In the genomic region with DNA sequence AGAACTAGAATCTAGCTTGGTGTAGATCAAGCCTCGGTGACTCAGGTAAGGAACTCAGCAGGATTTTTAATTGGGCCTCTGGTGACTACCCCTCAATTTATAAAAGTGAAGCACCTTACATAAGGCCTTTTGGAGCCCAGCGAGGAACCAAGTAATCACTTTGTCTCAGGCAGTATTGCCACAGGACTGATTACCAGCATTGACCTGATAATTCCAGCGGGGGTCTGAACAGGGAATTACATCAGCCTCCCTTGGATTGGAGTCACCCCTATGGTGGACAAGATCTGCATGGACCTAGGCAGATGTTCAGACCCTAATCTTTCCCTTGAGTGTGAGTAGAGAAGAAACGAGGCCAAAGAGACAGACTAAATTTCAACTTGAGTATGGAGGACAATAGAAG, we compare ENCODE assay signal across 38 mouse cellular contexts. TPM values are rescaled to one million over a fixed set of nuclear protein-coding genes. Genes with fewer than 3 reads are reported as not detected.
"Had no signal": no experiment of that assay in that cellular context is flagged by ENCODE, and none has a peak within 500 bp of the region (broad histone marks: within the 10 kb centered on the region; RNA-seq: fewer than 3 reads in every experiment).

No protein-coding gene starts in this region.

- H3K4me1 ChIP-seq: limb, embryonic 10.5 days; limb, embryonic 12.5 days; limb, embryonic 13.5 days; limb, embryonic 15.5 days; liver, embryonic 12.5 days; liver, embryonic 13.5 days; liver, embryonic 15.5 days; lung, embryonic 15.5 days; megakaryocyte, embryonic 14.5 days; midbrain, embryonic 10.5 days; midbrain, embryonic 12.5 days; midbrain, embryonic 13.5 days; midbrain, embryonic 15.5 days had no signal

- H3K4me3 ChIP-seq: left cerebral cortex, adult 2 months; limb, embryonic 10.5 days; limb, embryonic 12.5 days; limb, embryonic 13.5 days; limb, embryonic 15.5 days; liver, embryonic 12.5 days; liver, embryonic 13.5 days; liver, embryonic 15.5 days; lung, embryonic 15.5 days; megakaryocyte, embryonic 14.5 days; midbrain, embryonic 10.5 days; midbrain, embryonic 12.5 days; midbrain, embryonic 13.5 days; midbrain, embryonic 15.5 days; myocyte had no signal

- H3K4me2 ChIP-seq: limb, embryonic 12.5 days; limb, embryonic 13.5 days; limb, embryonic 15.5 days; liver, embryonic 11.5 days; liver, embryonic 12.5 days; liver, embryonic 13.5 days; liver, embryonic 15.5 days; lung, embryonic 14.5 days; lung, embryonic 15.5 days; midbrain, embryonic 12.5 days; midbrain, embryonic 13.5 days; midbrain, embryonic 15.5 days had no signal

- H3K36me3 ChIP-seq: limb, embryonic 10.5 days; limb, embryonic 12.5 days; limb, embryonic 13.5 days; limb, embryonic 15.5 days; liver, embryonic 12.5 days; liver, embryonic 13.5 days; liver, embryonic 15.5 days; lung, embryonic 15.5 days; midbrain, embryonic 10.5 days; midbrain, embryonic 12.5 days; midbrain, embryonic 13.5 days; midbrain, embryonic 15.5 days had no signal

- H3K27me3 ChIP-seq: limb, embryonic 12.5 days; limb, embryonic 13.5 days; limb, embryonic 15.5 days; liver, embryonic 12.5 days; liver, embryonic 13.5 days; liver, embryonic 15.5 days; lung, embryonic 15.5 days; megakaryocyte, embryonic 14.5 days; midbrain, embryonic 13.5 days; midbrain, embryonic 15.5 days had no signal

- DNase-seq: left cerebral cortex, postnatal 4 days; liver; liver, embryonic 13.5 days; liver, postnatal 0 days; lung, adult 18-20 months; lung, adult 2 months; lung, embryonic 14.5 days; lung, postnatal 10 days; lung, postnatal 14 days; lung, postnatal 36 days; lung, postnatal 4 days; midbrain, embryonic 14.5 days had no signal

- ATAC-seq: liver, embryonic 12.5 days; liver, postnatal 0 days; lung, postnatal 0 days; midbrain, embryonic 13.5 days; midbrain, embryonic 15.5 days; midbrain, embryonic 16.5 days had no signal

- H3K9me3 ChIP-seq: limb, embryonic 10.5 days; limb, embryonic 15.5 days; liver, embryonic 12.5 days; liver, embryonic 15.5 days; lung, embryonic 15.5 days; midbrain, embryonic 10.5 days; midbrain, embryonic 13.5 days; midbrain, embryonic 15.5 days had no signal

- H3K9ac ChIP-seq: limb, embryonic 12.5 days; limb, embryonic 13.5 days; limb, embryonic 15.5 days; liver, embryonic 12.5 days; liver, embryonic 13.5 days; liver, embryonic 14.5 days; liver, embryonic 15.5 days; liver, postnatal 0 days; lung, embryonic 14.5 days; lung, embryonic 15.5 days; midbrain, embryonic 12.5 days; midbrain, embryonic 13.5 days; midbrain, embryonic 15.5 days had no signal

- H3K27ac ChIP-seq: left cerebral cortex, adult 2 months; limb, embryonic 10.5 days; limb, embryonic 12.5 days; limb, embryonic 13.5 days; limb, embryonic 15.5 days; liver, embryonic 12.5 days; liver, embryonic 13.5 days; liver, embryonic 14.5 days; liver, embryonic 15.5 days; lung, embryonic 15.5 days; macrophage; midbrain, embryonic 10.5 days; midbrain, embryonic 12.5 days; midbrain, embryonic 13.5 days; midbrain, embryonic 15.5 days had no signal

RNA-seq across cellular contexts. Expression of gene Dbx2, which starts 26.9 kb away (rescaled TPM):
- total RNA-seq: liver, adult 2 months; megakaryocyte progenitor cell, adult 5-6 weeks; megakaryocyte, adult 5-6 weeks; megakaryocyte-erythroid progenitor cell, adult 5-6 weeks; monocyte, adult 5-6 weeks had no signal
- polyA plus RNA-seq: liver, adult 2 months; liver, embryonic 11.5 days; liver, embryonic 12.5 days; liver, embryonic 13.5 days; liver, embryonic 14.5 days; liver, embryonic 15.5 days; liver, embryonic 16.5 days; liver, postnatal 0 days; lung, adult 2 months; lung, embryonic 14.5 days; lung, embryonic 15.5 days; lung, embryonic 16.5 days; lung, postnatal 0 days; macrophage; myocyte had no signal
